Mouse (Mus musculus): ENCODE data around the gene Smarca5. TPM values are rescaled to one million over a fixed set of nuclear protein-coding genes. Genes with fewer than 3 reads are reported as not detected.

Gene Smarca5
- polyA plus RNA-seq, 1 experiment, result 19.2 TPM

DNA sequence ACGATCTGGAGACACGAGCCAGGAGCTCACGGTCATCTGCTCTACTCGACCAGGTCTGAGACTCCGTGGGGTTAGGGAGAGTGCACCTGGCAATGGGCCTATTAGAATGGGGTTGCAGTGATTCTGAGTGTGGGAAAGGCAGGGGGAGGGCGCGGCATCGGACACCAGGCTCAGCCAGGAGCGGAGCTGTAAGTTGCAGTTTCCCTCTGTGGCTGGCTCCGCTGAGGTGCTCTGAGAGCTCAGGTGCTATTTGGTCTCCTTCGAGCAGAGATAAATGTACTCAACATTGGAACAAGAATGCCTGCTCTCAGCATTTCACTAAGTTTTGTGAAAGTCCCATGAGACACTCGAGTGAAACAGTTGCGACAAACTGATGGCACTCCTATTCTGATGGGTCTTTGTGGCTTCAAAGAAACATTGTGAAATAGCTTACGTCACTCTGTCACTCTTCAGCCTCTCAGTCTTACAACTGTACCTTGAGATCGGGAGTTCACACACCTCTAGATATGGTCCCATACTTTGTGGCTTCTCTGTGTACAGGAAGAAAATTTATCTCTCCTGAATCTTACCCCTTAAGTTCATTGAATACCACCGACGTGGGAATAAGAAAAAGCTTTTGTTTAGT lies 69.9 kb downstream of the Smarca5 start:
- DNase-seq (ENCODE audit: extremely low spot score in 1 of 2, low spot score in 1 of 2), result no peak

DNA sequence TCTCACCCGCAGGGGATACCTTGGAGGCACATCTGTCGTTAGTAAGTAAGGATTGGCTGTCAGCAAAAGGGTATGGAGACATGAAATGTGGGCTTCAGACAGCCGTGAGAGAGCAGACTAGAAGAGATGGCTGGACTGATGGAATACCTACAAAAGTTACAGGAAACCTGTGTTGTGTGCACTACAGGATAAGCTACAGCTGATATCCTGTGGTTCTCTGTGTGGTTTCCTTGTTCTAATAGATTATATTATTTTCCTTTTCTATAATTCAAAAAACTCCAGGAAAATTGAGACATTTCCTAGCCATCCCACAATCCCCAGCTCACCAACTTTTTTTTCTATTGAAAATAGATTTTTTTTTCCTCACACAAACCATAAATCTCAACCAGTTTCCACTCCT lies 75.8 kb downstream of the Smarca5 start:
- DNase-seq (ENCODE audit: extremely low spot score in 1 of 2, low spot score in 1 of 2), result no peak

DNA sequence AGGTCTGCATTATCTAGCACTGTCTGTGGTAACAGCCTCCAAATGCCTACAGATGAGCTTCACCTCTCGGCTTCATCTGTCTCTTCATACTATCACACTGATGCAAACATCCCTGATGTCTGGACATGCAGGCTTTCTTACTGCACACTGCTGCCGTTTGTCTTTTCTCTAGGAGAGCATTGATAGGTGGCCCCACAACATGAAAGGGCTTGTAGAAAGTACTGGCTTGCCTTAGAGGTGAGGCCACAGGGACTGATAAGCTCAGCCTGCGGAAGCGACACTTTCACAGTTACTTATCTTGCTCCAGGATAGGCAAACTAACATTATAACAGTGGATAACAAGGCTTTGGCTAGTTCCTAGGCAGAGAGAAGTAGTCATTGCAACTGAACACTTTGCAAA lies 78.2 kb downstream of the Smarca5 start:
- DNase-seq (ENCODE audit: extremely low spot score in 1 of 2, low spot score in 1 of 2), result no peak

DNA sequence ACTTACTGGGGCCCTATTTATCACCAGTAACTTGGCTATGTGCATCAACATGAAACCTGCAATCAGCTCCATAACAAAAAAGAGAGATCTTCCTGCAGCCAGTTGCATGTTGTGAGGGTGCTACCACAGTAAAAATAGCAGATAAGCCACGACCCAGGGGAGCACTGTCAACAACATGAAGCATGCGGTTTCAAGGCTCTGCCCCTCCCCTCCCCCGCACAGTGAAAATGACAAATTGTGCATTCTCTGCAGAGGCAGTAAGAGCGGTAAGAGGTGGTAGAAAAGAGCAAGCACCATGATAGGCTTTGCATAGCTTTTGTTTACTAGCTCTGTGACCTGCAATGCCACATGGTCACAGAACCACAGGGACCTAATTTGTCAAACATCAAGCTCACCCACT lies 81.7 kb downstream of the Smarca5 start:
- DNase-seq (ENCODE audit: extremely low spot score in 1 of 2, low spot score in 1 of 2), result no peak

Other genes with a start within 250 kb of the Smarca5 start
- gene Gypa, start 245.7 kb downstream of the Smarca5 start, polyA plus RNA-seq (2012; rRNA removed), result 0.04 and 0.15 TPM in 2 replicates
- gene Frem3, start 128.4 kb downstream of the Smarca5 start, polyA plus RNA-seq (2012; rRNA removed), result 0.25 and 0.28 TPM in 2 replicates
- 20.1 and 21.1 TPM in 2 replicates for gene Gab1, start 141.0 kb upstream of the Smarca5 start, polyA plus RNA-seq (2012; rRNA removed)

All from frontal cortex, adult 2 months (tissue).